Mouse (Mus musculus): ENCODE results near the gene 1110002E22Rik.
A peak's percentile ranks its signal among the peaks of the same experiment; 100 is the strongest.

1110002E22Rik gene

GRCm38 (mm10) chr3:138065930-138066329 lies 1.1 kb downstream of the 1110002E22Rik start:
- no peak for DNase-seq

- DNase-seq = peak; percentile 76
These were observed 1.6 kb downstream of the 1110002E22Rik start for GRCm38 (mm10) chr3:138066348-138066856.

- DNase-seq = no peak
These were observed 2.4 kb downstream of the 1110002E22Rik start, which contains the start of gene Gm5105 for GRCm38 (mm10) chr3:138067288-138067687. Gene Gm5105 (minus strand): TSS chr3:138067388.

GRCm38 (mm10) chr3:138068103-138068502 lies 3.3 kb downstream of the 1110002E22Rik start:
- DNase-seq = no peak

GRCm38 (mm10) chr3:138069756-138070511 lies 5.1 kb downstream of the 1110002E22Rik start:
- DNase-seq = no peak

- peak; percentile 48 for DNase-seq
These were observed 6.2 kb downstream of the 1110002E22Rik start for GRCm38 (mm10) chr3:138071004-138071403.

- no peak for DNase-seq
These were observed 6.7 kb downstream of the 1110002E22Rik start for GRCm38 (mm10) chr3:138071476-138072073.

- no peak for DNase-seq
These were observed 9.4 kb downstream of the 1110002E22Rik start for GRCm38 (mm10) chr3:138074214-138074613.

- DNase-seq = peak; percentile 82
These were observed 10.4 kb downstream of the 1110002E22Rik start for GRCm38 (mm10) chr3:138075209-138075608.

- DNase-seq = peak; percentile 82
These were observed 12.9 kb downstream of the 1110002E22Rik start for GRCm38 (mm10) chr3:138077476-138078340.

- no peak for DNase-seq
These were observed 13.8 kb downstream of the 1110002E22Rik start for GRCm38 (mm10) chr3:138078701-138079100.

GRCm38 (mm10) chr3:138083073-138083637 lies 18.3 kb downstream of the 1110002E22Rik start:
- no peak for DNase-seq

GRCm38 (mm10) chr3:138083896-138084295 lies 19.0 kb downstream of the 1110002E22Rik start:
- DNase-seq = no peak

GRCm38 (mm10) chr3:138095301-138095700 lies 30.4 kb downstream of the 1110002E22Rik start:
- no peak for DNase-seq

GRCm38 (mm10) chr3:138095718-138096117 lies 30.9 kb downstream of the 1110002E22Rik start:
- DNase-seq = peak; percentile 58

GRCm38 (mm10) chr3:138096263-138097028 lies 31.6 kb downstream of the 1110002E22Rik start:
- DNase-seq = no peak

GRCm38 (mm10) chr3:138097718-138098117 lies 32.9 kb downstream of the 1110002E22Rik start:
- no peak for DNase-seq

- DNase-seq = no peak
These were observed 37.1 kb downstream of the 1110002E22Rik start for GRCm38 (mm10) chr3:138101936-138102335.

GRCm38 (mm10) chr3:138103690-138104089 lies 38.8 kb downstream of the 1110002E22Rik start:
- DNase-seq = no peak

GRCm38 (mm10) chr3:138105056-138105455 lies 40.2 kb downstream of the 1110002E22Rik start:
- DNase-seq = no peak

GRCm38 (mm10) chr3:138106887-138107286 lies 42.0 kb downstream of the 1110002E22Rik start:
- no peak for DNase-seq
